Mouse (Mus musculus) kidney, embryonic 15.5 days (tissue): ENCODE measurements around the gene Chd9. TPM values are rescaled to one million over a fixed set of nuclear protein-coding genes. Genes with fewer than 3 reads are reported as not detected.

Experiments
- ATAC-seq: fragments of 200-750 bp; cut with Nextera tagmentation; replicated peaks from 2 replicates; pipeline ENCODE4 v1.8.0; 2017; ENCODE audit warnings: moderate TSS enrichment; ENCODE audit not compliant: low FRiP score
- H3K27ac ChIP-seq: fragments of 300-500 bp; sonication (generic); 2 replicates; pipeline ENCODE4 v1.5.1; 2015; ENCODE audit warnings: mild to moderate bottlenecking, inconsistent platforms
- H3K27me3 ChIP-seq: fragments of 300-500 bp; sonication (generic); 2 replicates; pipeline ENCODE4 v1.6.1; 2015; ENCODE audit warnings: inconsistent platforms
- H3K36me3 ChIP-seq: fragments of 300-500 bp; sonication (generic); 2 replicates; pipeline ENCODE4 v1.6.1; 2015; ENCODE audit warnings: inconsistent platforms
- H3K4me1 ChIP-seq: fragments of 300-500 bp; sonication (generic); 2 replicates; pipeline ENCODE4 v1.6.1; 2015; ENCODE audit warnings: inconsistent platforms
- H3K4me2 ChIP-seq: fragments of 300-500 bp; sonication (generic); 2 replicates; pipeline ENCODE4 v1.6.1; 2015; ENCODE audit warnings: moderate library complexity, mild to moderate bottlenecking, inconsistent platforms
- H3K4me3 ChIP-seq: fragments of 300-500 bp; sonication (generic); replicated peaks from 2 replicates; pipeline ENCODE4 v1.5.1; 2015; ENCODE audit warnings: mild to moderate bottlenecking, inconsistent platforms
- H3K9ac ChIP-seq: fragments of 300-500 bp; sonication (generic); 2 replicates; pipeline ENCODE4 v1.6.1; 2015; ENCODE audit warnings: mild to moderate bottlenecking, inconsistent platforms
- H3K9me3 ChIP-seq: fragments of 300-500 bp; sonication (generic); replicated peaks from 2 replicates; pipeline ENCODE4 v1.6.1; 2016; ENCODE audit warnings: inconsistent platforms
- WGBS: fragments of 180-500 bp; shearing (Covaris S2); methylation state at CpG from one replicate; pipeline ENCODE4 v1.1.7; 2015; ENCODE audit warnings: mixed read lengths; 5-methylcytosine and 5-hydroxymethylcytosine counted together
- polyA plus RNA-seq: library from polyadenylated mRNA; unstranded; fragments of >200 nt; fragmentation: Nextera tagmentation; extraction: Ambion mirVana; gene quantifications from 2 replicates; pipeline ENCODE4 v1.2.1, GENCODE M21; 2015

Gene Chd9
- polyA plus RNA-seq, 1 experiment from 2014 or later = 80.4 TPM

GRCm38 (mm10) chr8:90862038-90862437 lies 33.9 kb downstream of the Chd9 start:
- Histone ChIP-seq H3K9me3 (no peaks in the 10 kb centered on the region), H3K4me3 (no peak overlapping the region), H3K9ac (no peak overlapping the region), H3K36me3 (no peaks in the 10 kb centered on the region), H3K27ac (peak overlapping the region; percentile 83), H3K27me3 (no peaks in the 10 kb centered on the region), H3K4me1 (peaks cover 18% of the 10 kb centered on the region), H3K4me2 (peak overlapping the region; percentile 24)
- WGBS = 5% methylated on average over 9 of the region's 9 CpGs
- peak; percentile 86 for ATAC-seq

DNA sequence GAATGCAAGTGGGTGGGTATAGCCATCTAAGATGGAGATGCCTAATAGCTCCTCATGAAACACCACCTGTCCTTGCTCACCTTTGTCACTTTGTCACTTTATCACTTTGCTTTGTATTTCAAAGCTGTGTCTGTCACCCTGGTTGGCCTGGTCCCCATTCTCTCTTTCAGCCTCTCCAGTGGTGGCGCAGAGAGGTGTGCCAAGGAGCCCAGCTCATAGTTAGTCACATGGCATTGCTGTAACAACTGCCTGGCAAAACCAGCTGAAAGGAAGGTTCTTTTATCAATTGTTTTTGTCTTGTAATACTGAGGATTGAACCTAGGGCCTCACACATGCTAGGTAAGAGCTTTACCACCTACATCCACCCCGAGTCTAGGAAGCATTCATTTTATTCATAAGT lies 38.9 kb downstream of the Chd9 start:
- H3K36me3 ChIP-seq = no peaks in the 10 kb centered on the region
- no peaks in the 10 kb centered on the region for H3K9me3 ChIP-seq
- H3K4me3 ChIP-seq = no peak overlapping the region
- H3K27me3 ChIP-seq = no peaks in the 10 kb centered on the region
- H3K4me2 ChIP-seq = no peak overlapping the region
- no peak for ATAC-seq
- WGBS = 96% methylated on average over 2 of the region's 2 CpGs
- no peak overlapping the region for H3K9ac ChIP-seq
- H3K4me1 ChIP-seq = peaks cover 44% of the 10 kb centered on the region
- H3K27ac ChIP-seq = no peak overlapping the region

DNA sequence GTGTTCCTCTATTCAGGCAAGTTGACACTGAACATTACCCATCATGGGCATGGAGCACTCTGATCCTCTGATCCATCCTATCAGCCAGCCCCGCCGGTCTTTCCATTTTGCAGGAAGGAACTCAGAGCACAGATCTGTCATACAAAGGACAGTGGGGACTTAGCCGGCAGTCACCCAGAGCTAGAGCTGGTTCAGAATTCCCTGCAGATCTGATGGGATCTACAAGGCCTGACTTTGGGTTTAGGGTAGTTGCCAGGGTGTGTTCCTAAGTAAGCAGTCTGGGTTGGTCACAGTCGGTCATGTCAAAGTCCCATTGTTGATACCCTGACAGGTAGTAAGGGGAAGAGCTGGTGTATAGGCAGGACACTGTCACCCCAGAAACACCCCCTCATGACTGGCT lies 39.8 kb downstream of the Chd9 start:
- peaks cover 35% of the 10 kb centered on the region for H3K4me1 ChIP-seq
- H3K36me3 ChIP-seq = no peaks in the 10 kb centered on the region
- H3K4me2 ChIP-seq = no peak overlapping the region
- H3K27me3 ChIP-seq = no peaks in the 10 kb centered on the region
- 89% methylated on average over 4 of the region's 4 CpGs for WGBS
- H3K27ac ChIP-seq = no peak overlapping the region
- H3K9ac ChIP-seq = no peak overlapping the region
- no peak overlapping the region for H3K4me3 ChIP-seq
- no peaks in the 10 kb centered on the region for H3K9me3 ChIP-seq
- no peak for ATAC-seq

- no peak for ATAC-seq
- no peak overlapping the region for H3K4me2 ChIP-seq
- no peak overlapping the region for H3K4me3 ChIP-seq
- WGBS = 65% methylated on average over 4 of the region's 4 CpGs
- peak overlapping the region; percentile 84 for H3K27ac ChIP-seq
- no peak overlapping the region for H3K9ac ChIP-seq
- H3K27me3 ChIP-seq = no peaks in the 10 kb centered on the region
- H3K9me3 ChIP-seq = no peaks in the 10 kb centered on the region
- H3K36me3 ChIP-seq = no peaks in the 10 kb centered on the region
- H3K4me1 ChIP-seq = peaks cover 35% of the 10 kb centered on the region
Measured at GRCm38 (mm10) chr8:90868334-90868733, 40.2 kb downstream of the Chd9 start.

GRCm38 (mm10) chr8:90869071-90869919 lies 41.1 kb downstream of the Chd9 start:
- no peaks in the 10 kb centered on the region for H3K27me3 ChIP-seq
- H3K4me3 ChIP-seq = no peak overlapping the region
- no peaks in the 10 kb centered on the region for H3K36me3 ChIP-seq
- WGBS = 35% methylated on average over 18 of the region's 18 CpGs
- peaks cover 35% of the 10 kb centered on the region for H3K4me1 ChIP-seq
- ATAC-seq = peak; percentile 77
- peak overlapping the region; percentile 43 for H3K4me2 ChIP-seq
- H3K27ac ChIP-seq = peak overlapping the region; percentile 84
- no peaks in the 10 kb centered on the region for H3K9me3 ChIP-seq
- H3K9ac ChIP-seq = no peak overlapping the region

DNA sequence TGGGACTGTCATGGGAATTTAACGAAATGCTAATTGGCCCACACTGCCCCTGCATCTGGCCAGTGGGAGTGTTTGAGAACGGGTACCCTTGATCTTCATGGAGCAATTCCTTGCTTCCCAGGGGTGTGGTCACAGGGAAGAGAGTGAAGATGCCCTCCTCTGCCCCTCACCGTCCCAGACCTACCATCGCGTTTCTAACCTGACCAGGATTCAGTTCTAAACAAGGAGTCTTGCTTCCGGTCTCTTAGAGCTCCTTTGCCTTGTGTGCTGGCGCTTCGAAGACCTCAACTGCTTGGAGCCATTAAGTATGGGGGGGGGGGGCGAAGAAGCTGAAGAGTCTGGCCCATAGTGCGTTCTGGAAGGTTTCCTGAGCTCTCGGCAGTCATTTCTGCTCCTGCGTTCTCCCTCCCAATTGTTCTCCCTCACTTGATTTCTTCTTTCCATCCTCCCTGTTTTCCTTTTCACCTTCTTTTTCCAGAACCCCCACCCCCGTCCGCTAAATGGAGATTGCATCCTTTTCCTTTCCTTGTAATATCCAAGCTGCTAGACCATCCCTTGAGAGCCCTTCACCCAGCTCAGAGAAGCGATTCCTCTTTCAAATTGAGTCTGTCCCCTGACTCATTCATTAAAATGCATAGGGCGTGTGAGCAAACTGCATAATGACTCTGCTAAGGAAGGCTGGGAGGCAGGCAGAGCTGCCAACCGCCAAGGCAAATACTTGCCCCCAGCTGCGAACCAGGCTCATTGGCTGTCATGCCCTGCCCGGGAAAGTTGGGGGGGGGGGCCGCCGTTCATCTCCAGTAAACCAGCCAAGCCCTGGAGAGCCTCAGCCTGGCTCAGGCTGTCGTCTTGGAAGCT lies 42.0 kb downstream of the Chd9 start:
- no peaks in the 10 kb centered on the region for H3K36me3 ChIP-seq
- H3K4me1 ChIP-seq = peaks cover 35% of the 10 kb centered on the region
- peak overlapping the region; percentile 84; the same call in 1 of the 2 replicates for H3K27ac ChIP-seq
- peak; percentile 43; the same call in 1 of the 2 replicates for ATAC-seq
- WGBS = 14% methylated on average over 22 of the region's 22 CpGs
- H3K9me3 ChIP-seq = no peaks in the 10 kb centered on the region
- H3K4me3 ChIP-seq = peak overlapping the region; percentile 10
- H3K27me3 ChIP-seq = no peaks in the 10 kb centered on the region
- peak overlapping the region; percentile 43 for H3K4me2 ChIP-seq
- H3K9ac ChIP-seq = no peak overlapping the region

DNA sequence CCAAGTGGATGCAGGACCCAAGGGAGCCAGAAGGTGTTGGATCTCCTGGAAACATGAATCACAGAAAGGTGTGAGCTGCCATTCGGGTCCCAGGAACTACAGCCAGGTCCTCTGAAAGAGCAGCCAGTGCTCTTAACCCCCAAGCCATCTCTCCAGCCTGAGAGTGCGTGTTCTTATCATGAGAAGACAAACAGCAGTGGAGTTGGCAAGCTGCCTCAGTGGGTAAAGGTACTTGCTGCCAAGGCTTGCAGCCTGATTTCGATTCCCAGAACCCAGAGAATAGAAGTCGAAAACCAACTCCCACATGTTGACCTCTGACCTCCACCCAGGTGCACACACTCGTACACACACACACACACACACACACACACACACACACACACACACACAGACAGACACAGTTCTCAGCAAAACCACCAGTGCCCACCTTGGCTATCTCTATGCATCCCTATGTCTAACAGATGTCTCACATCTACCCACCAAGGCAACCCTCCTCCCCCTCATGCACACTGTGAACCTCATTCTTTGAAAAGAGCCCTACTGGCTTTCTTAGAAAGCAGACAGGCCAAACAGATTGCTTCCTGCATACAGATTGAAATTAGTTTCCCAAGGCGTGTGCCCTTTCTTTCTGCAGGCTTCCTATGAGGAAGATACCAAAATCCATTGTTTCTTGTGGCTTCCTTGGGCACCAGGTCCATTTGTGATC lies 43.4 kb downstream of the Chd9 start:
- Histone ChIP-seq H3K36me3 (no peaks in the 10 kb centered on the region), H3K4me2 (no peak overlapping the region), H3K4me3 (no peak overlapping the region), H3K9me3 (no peaks in the 10 kb centered on the region), H3K9ac (no peak overlapping the region), H3K27ac (no peak overlapping the region), H3K4me1 (peaks cover 42% of the 10 kb centered on the region), H3K27me3 (no peaks in the 10 kb centered on the region)
- WGBS = 70% methylated on average over 6 of the region's 6 CpGs
- no peak for ATAC-seq

DNA sequence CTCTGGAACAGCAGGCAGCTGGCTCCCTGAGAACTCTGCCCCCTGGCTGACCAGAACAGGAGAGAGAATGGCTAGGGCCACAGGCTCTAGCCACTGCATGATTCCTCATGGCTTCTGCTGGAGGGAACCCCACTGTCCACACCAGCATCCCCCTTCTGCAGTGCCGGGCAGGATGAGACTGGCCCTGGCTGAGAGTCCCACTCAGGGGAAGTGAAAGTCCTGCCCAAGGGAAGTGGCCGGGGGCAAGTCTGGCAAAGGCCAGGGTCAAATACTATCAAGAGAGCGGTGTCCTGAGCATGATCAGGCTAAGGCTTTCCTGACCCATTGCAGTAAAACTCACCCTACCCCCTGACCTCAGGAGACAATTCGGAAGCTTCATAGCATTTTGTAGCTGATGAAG lies 44.9 kb downstream of the Chd9 start:
- H3K9ac ChIP-seq = no peak overlapping the region

GRCm38 (mm10) chr8:90876213-90876721 lies 48.1 kb downstream of the Chd9 start:
- H3K9ac ChIP-seq = peak overlapping the region; percentile 44; the same call in 1 of the 2 replicates

More for the DNA sequence above, 44.9 kb downstream of the Chd9 start:
- no peak for ATAC-seq
- Histone ChIP-seq H3K9me3 (no peaks in the 10 kb centered on the region), H3K36me3 (no peaks in the 10 kb centered on the region), H3K4me2 (no peak overlapping the region), H3K4me3 (no peak overlapping the region), H3K4me1 (peaks cover 52% of the 10 kb centered on the region), H3K27me3 (no peaks in the 10 kb centered on the region), H3K27ac (no peak overlapping the region)
- WGBS = 87% methylated on average over 4 of the region's 4 CpGs

DNA sequence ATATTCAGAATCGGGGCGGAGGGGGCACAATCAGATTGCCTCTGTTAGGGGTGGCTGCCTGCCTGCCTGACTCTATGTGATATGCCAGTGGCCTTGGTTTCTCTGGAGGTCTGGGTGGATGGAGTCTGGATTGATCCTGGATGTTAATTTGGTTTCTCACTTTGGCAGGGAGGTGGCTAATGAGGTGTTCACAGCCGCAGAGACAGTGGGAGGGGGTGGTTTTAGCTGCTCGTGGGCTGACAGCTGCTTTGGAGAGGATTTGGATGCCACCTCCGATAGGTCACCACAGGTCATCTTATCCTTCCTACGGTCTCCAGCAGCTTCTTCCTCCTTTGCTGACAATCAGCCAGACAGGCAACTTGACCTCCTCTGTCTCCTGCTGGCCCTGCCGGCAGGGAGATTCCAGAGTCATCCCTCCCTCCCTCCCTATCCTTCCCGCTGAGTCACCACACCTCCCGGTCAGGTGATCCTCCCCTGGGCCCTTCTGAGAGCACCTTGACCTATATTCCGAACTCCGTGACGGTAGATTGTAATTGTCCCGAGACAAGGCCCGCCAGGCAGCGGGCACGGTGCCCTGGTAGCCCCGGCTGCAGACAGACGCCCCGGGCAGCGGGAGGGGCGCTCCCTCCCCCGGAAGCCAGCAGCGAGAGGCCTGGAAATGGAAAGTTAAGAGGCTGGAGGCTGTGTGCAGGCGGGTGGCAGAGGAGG lies 48.7 kb downstream of the Chd9 start:
- Histone ChIP-seq H3K4me3 (peak overlapping the region; percentile 50), H3K27me3 (no peaks in the 10 kb centered on the region), H3K4me2 (peak overlapping the region; percentile 88), H3K27ac (peak overlapping the region; percentile 80), H3K9ac (peak overlapping the region; percentile 44), H3K36me3 (no peaks in the 10 kb centered on the region), H3K9me3 (no peaks in the 10 kb centered on the region), H3K4me1 (peaks cover 21% of the 10 kb centered on the region)
- whole genome bisulfite sequencing = 2% methylated on average over 24 of the region's 24 CpGs
- ATAC-seq = peak; percentile 79

More at GRCm38 (mm10) chr8:90876213-90876721, 48.1 kb downstream of the Chd9 start:
- Histone ChIP-seq H3K27ac (peak overlapping the region; percentile 80), H3K4me1 (peaks cover 23% of the 10 kb centered on the region), H3K4me2 (peak overlapping the region; percentile 88), H3K9me3 (no peaks in the 10 kb centered on the region), H3K36me3 (no peaks in the 10 kb centered on the region), H3K4me3 (peak overlapping the region; percentile 50), H3K27me3 (no peaks in the 10 kb centered on the region)
- 8% methylated on average over 12 of the region's 12 CpGs for WGBS
- peak; percentile 8; the same call in 1 of the 2 replicates for ATAC-seq

- Histone ChIP-seq H3K4me3 (peak overlapping the region; percentile 50), H3K36me3 (no peaks in the 10 kb centered on the region), H3K4me1 (peaks cover 21% of the 10 kb centered on the region), H3K4me2 (peak overlapping the region; percentile 88), H3K9ac (peak overlapping the region; percentile 44), H3K27ac (peak overlapping the region; percentile 80), H3K9me3 (no peaks in the 10 kb centered on the region), H3K27me3 (no peaks in the 10 kb centered on the region)
- peak; percentile 4; the same call in 1 of the 2 replicates for ATAC-seq
- 6% methylated on average over 11 of the region's 11 CpGs for WGBS
Measured at GRCm38 (mm10) chr8:90877430-90877975, 49.4 kb downstream of the Chd9 start.
